Mouse (Mus musculus): ENCODE results near the gene Mgp.

DNA sequence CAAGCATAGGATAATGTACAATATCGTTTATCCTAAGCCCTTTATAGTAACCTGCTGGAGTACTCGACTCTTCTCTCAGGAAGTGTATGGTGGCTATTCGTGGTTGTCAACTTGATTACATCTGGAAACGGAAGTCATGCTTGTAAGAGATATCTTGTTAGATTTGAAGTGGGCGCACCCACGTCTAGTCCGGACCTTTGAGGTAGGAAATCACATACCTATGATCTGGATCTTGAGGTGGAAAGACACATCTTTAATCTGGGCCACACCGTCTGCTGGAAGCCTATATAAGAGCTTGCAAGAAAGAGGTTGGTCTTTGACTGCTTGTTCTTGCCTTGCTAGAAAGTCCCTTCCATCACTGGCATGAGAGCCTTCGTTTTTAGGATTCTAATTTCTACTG is 26.9 kb upstream of the Mgp start:
- TF ChIP-seq POLR2A (IDR thresholded peaks at IDR 0.05; ENCODE audit: insufficient read depth, low read depth, low read length): no peak
- no peak for TF ChIP-seq CTCF (IDR thresholded peaks at IDR 0.05; ENCODE audit: insufficient read depth, low read depth, low read length)
